Mouse (Mus musculus) layer of hippocampus, adult 9-10 months (tissue): ENCODE results near the gene Kdm4b.

Source experiments
- DNase-seq: peaks from one replicate; pipeline ENCODE4 v3.0.0; 2022; ENCODE audit warnings: low spot score

Kdm4b gene

DNA sequence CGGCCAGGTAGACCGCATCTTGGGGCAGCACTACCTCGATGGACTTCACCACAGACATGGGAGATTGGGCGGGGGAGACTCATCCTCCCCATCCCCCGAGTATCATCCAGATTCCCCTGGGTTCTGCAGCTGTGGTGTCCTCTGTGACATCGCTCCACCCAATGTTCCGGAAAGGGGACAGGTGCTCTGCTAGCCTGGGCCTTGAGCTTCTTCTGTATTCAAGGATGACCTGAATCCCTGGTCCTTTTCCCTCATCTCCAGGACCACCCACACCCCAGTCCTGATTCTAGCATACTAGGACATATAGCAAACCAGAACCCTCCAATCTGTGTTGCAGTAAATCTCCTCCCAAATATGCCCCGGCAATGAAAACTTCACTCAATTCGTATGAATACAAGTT, 25.7 kb upstream of the Kdm4b start, which contains the start of gene Arrdc5:
Gene Arrdc5, minus strand, starts transcription at position 101 of the 400 bp plus-strand sequence.
- DNase-seq: no peak

DNA sequence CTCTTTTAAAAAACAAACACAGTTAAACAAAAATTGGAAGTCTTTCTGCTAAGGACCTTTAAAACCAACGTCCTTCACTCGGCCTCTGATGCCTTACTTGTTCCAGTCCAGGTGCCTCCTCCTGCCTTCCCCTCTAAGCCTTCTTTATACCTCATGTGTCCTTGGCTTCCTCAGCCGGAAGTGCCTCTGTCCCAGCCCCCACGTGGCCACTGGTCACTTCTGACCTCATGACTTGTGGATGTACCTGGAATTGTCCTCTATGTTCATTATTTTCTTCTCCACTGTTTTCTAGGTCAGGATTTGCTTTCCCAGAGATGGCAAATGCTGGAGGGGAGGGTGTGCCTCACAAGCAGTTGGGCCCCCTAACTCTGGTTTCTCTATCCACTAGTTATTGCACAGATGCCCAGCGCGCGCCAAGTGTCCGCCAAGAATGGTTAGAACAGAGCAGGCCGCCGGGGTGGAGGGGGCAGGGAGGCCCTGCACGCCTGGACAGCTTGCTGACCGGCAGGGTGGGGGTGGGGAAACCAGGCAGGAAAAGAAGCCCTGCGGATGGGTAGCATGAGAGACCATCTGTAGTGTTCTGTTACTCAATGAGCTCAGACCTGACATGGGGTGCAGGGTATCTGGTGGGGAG, 23.4 kb upstream of the Kdm4b start:
- no peak for DNase-seq

GRCm38 (mm10) chr17:56303160-56303846, 22.6 kb upstream of the Kdm4b start, which contains the start of gene Uhrf1:
Uhrf1 (plus strand) TSS chr17:56303321.
- no peak for DNase-seq

GRCm38 (mm10) chr17:56303847-56304586, 21.8 kb upstream of the Kdm4b start:
- DNase-seq: peak; percentile 70

GRCm38 (mm10) chr17:56304718-56305117, 21.1 kb upstream of the Kdm4b start:
- DNase-seq: no peak

GRCm38 (mm10) chr17:56305156-56305555, 20.7 kb upstream of the Kdm4b start:
- no peak for DNase-seq

GRCm38 (mm10) chr17:56305826-56306225, 20.0 kb upstream of the Kdm4b start:
- no peak for DNase-seq

DNA sequence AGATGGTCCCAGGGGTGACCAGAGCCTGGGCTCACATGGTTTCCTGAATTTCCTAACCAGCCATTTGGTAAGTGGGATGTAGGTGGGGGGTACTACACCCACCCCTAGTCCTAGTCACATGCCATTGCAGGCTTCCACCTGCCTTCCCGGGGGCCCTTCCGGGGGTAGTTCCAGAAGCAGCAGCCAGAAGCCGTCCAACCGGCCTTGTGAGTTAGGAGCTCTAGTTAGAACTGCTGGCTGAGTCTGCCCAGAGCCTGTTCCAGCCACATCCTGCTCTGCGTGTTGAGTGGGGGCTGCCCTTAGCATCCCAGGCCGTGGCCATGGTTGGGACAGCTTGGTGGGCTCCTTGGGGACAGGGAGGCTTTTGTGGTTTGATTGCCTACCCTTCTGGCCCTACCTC, 17.8 kb upstream of the Kdm4b start:
- no peak for DNase-seq

DNA sequence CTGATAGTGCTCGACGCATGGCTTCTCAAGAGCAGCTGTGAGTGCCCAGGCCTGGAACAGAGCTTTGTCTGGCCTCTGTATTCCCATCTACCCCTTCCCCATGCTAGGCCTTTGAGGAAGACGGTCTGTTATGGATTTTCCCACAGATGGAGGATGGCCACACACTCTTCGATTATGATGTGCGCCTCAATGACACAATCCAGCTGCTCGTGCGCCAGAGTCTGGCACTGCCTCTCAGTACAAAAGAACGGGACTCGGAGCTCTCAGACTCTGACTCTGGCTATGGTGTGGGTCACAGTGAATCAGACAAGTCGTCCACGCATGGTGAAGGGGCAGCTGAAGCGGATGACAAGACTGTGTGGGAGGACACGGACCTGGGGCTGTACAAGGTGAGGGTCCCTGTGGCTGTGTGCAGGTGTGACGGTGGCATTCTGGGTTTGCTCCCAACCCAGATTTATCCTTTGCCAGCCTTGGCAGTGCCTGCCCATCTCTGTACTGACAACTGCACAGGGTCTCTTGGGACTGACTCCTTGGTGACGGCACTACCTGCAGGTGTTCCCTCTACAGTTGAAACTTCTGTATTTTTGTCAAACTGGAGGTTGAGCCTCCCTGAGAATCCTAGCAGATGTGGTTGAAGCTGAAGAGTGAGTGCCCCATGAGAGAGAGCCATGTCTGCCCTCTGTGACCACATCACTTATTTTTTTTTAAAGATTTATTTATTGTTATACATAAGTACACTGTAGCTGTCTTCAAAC, 16.5 kb upstream of the Kdm4b start:
- no peak for DNase-seq

- no peak for DNase-seq
Measured at GRCm38 (mm10) chr17:56324419-56324818, 1.4 kb upstream of the Kdm4b start.

GRCm38 (mm10) chr17:56326153-56327147, 588 bp downstream of the Kdm4b start:
- DNase-seq: no peak

DNA sequence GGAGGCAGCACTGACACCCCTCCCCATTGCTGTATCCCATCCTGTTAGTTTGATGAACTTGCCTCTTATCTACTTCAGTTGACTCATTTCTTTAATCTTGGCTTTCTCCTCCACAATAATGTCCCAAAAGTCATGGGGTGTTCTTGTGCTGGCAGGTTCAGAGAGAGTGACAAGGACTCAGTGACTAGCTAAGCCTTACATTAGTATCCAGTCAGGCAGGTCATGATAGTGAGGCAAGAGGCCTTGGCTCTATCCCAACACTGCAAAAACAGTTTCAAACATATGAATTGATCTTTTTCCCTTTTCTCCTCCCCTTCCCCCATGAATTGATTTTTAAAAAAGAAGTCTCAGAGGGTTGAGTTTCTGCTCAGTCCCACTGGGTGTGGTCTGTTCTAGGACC, 3.4 kb downstream of the Kdm4b start:
- DNase-seq: no peak

DNA sequence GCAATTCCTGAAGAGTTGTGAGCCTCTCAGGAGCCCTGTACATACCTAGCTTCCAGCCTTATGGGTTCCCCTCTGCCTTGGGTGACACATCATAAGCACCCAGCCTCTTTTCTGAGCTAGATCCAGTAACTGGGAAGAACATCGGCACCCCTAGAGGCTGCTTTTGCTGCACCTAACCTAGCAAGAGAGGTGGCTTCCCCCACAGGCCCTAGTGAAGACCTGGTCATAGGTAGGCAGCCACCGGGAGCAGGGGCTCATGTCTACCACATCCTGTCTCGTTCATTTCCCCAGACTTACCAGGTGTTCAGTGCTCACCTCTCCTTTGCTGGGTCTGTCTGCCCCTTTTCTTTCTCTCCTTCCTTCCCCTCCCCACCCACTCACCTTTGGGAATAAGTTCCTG, 4.5 kb downstream of the Kdm4b start:
- DNase-seq: no peak

DNA sequence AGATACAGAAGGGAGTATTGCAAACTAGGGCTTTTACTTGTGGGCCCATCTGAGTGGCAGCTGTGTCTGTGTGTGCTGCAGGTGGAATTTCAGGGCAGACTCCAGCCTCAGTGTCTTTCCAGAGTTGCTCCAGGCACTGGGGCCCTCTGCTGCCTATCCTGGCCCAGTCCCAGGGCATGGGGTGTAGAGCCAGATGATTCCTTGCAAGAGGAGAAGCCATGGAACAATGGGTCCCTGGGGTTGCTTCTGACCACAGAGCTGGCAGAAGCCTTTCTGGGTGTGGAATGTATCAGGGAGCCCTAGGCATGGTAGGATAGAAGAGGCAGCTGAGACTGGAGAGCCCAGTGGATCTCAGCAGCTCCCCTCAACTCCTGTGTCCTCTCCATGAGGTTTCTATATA, 5.4 kb downstream of the Kdm4b start:
- no peak for DNase-seq

DNA sequence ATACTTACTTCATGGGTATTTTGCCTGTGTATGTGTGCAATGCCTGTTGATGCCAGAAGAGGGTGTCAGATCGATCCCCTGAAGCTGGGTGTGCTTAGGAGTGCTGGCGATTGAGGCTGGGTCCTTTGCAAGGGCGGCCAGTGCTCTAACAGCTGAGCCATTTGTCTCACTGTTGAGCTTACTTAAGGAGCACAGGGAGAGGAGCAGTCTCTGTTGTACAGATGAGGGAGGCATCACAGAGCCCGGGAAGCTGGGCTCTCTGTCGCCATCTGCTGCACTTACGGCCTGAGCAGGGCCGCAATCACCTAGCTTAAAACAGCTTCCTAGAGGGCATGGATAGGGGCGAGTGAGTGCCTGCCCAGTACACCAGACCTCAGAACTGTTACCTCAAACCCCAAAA, 7.1 kb downstream of the Kdm4b start:
- DNase-seq: no peak

DNA sequence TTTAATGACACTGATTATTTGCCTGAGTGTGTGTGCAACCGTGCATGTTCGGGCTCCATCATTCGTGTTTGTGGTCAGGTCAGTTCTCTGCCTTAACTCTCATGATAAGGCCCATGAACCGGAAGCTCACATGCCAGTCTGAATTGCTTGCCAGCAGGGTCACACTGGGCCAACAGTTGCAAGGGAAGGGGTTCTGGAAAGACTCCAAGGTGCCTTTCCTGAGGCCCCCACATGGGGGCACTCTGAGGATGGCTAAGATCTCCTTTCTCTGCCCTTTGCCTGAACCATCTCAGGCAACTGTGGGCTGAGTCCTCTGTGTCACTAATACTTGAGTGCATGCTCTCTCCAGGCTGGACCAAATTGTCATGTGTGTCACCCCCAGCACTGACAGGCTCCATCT, 11.3 kb downstream of the Kdm4b start:
- peak; percentile 51 for DNase-seq

DNA sequence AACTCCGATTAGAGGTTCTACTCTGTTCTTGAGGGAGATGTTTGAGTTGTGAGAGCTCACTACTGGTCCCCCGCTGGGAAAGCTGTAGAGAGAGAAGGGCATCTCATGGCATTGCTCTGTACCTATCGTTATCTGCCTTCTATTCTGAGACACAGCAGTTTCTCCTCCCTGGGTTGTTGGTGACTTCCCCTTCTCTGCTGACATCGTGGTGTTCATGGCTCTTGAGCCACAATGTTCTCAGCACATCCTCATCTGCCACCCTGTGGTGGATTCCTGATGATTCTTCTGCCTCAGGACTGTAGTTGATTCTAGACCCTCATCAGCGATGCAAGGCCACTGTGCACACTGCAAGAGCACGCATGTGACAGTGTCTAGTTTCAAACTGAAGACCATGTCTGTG, 11.9 kb downstream of the Kdm4b start:
- DNase-seq: no peak

GRCm38 (mm10) chr17:56338909-56339308, 13.0 kb downstream of the Kdm4b start:
- DNase-seq: no peak

GRCm38 (mm10) chr17:56340717-56341116, 14.9 kb downstream of the Kdm4b start:
- no peak for DNase-seq

GRCm38 (mm10) chr17:56343466-56343865, 17.6 kb downstream of the Kdm4b start:
- DNase-seq: no peak

GRCm38 (mm10) chr17:56345364-56345763, 19.5 kb downstream of the Kdm4b start:
- DNase-seq: no peak
